Mouse (Mus musculus) MEL (cell line): Measurements from ENCODE around the gene Dhrs9.

Source experiments
- CTCF ChIP-seq, 3 experiments: IDR thresholded peaks in 2 of 3; conservative IDR thresholded peaks in 1 of 3; 2 replicates each; pipeline ENCODE4 v1.5.1; 2011 to 2012; ENCODE audit warnings: low read length in 3 of 3, low read depth in 2 of 3, mild to moderate bottlenecking in 2 of 3, improper control_type of control experiment in 1 of 3, inconsistent platforms in 1 of 3, mixed read lengths in 1 of 3, moderate library complexity in 1 of 3; ENCODE audit not compliant: control insufficient read depth in 1 of 3, insufficient read depth in 1 of 3, poor library complexity in 1 of 3, severe bottlenecking in 1 of 3
- EP300 ChIP-seq, 2 experiments: IDR thresholded peaks; 2 replicates each; pipeline ENCODE4 v1.6.1; 2011; ENCODE audit warnings: improper control_type of control experiment in 2 of 2, low read length in 2 of 2, low read depth in 1 of 2, mild to moderate bottlenecking in 1 of 2
- MAZ ChIP-seq: IDR thresholded peaks from 2 replicates; pipeline ENCODE4 v1.6.1; 2012; ENCODE audit warnings: low read depth, mild to moderate bottlenecking, inconsistent platforms, low read length, improper control_type of control experiment
- NELFE ChIP-seq: IDR thresholded peaks from 2 replicates; pipeline ENCODE4 v1.6.1; 2011; ENCODE audit warnings: low read depth, low read length, improper control_type of control experiment
- POLR2A ChIP-seq, 2 experiments: IDR thresholded peaks; 2 replicates each; pipeline ENCODE4 v1.6.1; 2011 to 2012; ENCODE audit warnings: low read length in 2 of 2, mild to moderate bottlenecking in 2 of 2, control low read depth in 1 of 2, improper control_type of control experiment in 1 of 2, low read depth in 1 of 2, moderate library complexity in 1 of 2; ENCODE audit not compliant: control insufficient read depth in 1 of 2, insufficient read depth in 1 of 2, poor library complexity in 1 of 2
- POLR2AphosphoS5 ChIP-seq: IDR thresholded peaks from 2 replicates; pipeline ENCODE4 v1.6.1; 2012; ENCODE audit warnings: low read depth, borderline replicate concordance, mild to moderate bottlenecking, inconsistent platforms, low read length, moderate library complexity, mixed read lengths
- RAD21 ChIP-seq: IDR thresholded peaks from 2 replicates; pipeline ENCODE4 v1.6.1; 2011; ENCODE audit warnings: mild to moderate bottlenecking, low read depth, low read length, improper control_type of control experiment
- SMC3 ChIP-seq: IDR thresholded peaks from 2 replicates; pipeline ENCODE4 v1.6.1; 2011; ENCODE audit warnings: low read depth, low read length, improper control_type of control experiment
- TAL1 ChIP-seq: IDR thresholded peaks from 2 replicates; pipeline ENCODE4 v1.6.1; 2012; ENCODE audit warnings: mild to moderate bottlenecking, inconsistent platforms, low read length, moderate library complexity, mixed read lengths
- USF1 ChIP-seq: IDR thresholded peaks from 2 replicates; pipeline ENCODE4 v1.6.1; 2014; ENCODE audit warnings: low read depth, mild to moderate bottlenecking, inconsistent platforms, low read length, improper control_type of control experiment, moderate library complexity

DNA sequence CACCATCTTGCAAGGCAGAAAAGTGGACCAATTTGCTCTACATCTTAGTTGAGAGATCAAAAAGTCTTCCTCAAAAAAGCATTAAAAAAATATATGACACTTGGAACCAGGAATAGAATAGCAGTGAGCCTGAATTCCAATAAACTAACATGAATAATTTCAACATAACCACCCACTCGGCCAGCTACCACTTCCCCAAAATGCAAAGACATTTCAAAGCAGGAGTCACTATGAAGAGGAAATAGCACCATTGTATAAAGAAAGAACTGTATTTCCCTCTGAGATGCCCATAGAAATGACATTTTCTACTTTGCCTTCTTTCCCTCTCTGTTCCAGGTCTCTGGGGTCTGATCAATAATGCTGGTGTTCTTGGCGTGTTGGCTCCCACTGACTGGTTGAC lies 13.7 kb downstream of the Dhrs9 start:
- TF ChIP-seq NELFE (no peak), TAL1 (no peak), CTCF (IDR thresholded peaks at IDR 0.05 in 2 of 3, conservative IDR thresholded peaks at IDR 0.05 in 1 of 3; ENCODE audit: control insufficient read depth in 1 of 3, insufficient read depth in 1 of 3, low read depth in 2 of 3, low read length in 3 of 3, poor library complexity in 1 of 3, severe bottlenecking in 1 of 3) (no peak), EP300 (IDR thresholded peaks at IDR 0.05; ENCODE audit: low read depth in 1 of 2, low read length in 2 of 2) (no peak), RAD21 (no peak), POLR2A (IDR thresholded peaks at IDR 0.05; ENCODE audit: control insufficient read depth in 1 of 2, insufficient read depth in 1 of 2, low read depth in 1 of 2, low read length in 2 of 2, poor library complexity in 1 of 2) (no peak), SMC3 (no peak), USF1 (no peak), POLR2AphosphoS5 (no peak), MAZ (no peak)
